Mouse (Mus musculus): ENCODE data around the gene Fbxw10. TPM values are rescaled to one million over a fixed set of nuclear protein-coding genes. Genes with fewer than 3 reads are reported as not detected.

The Fbxw10 gene
- polyA plus RNA-seq, 1 experiment from 2014 or later = 0.40 TPM

GRCm38 (mm10) chr11:62915486-62915885 is 68.6 kb downstream of the Fbxw10 start:
- 91% methylated on average over 2 of the region's 2 CpGs for WGBS
- H3K4me2 ChIP-seq (replicated peaks) = no peak overlapping the region
- no peak for ATAC-seq (ENCODE audit: low FRiP score)
- no peaks in the 10 kb centered on the region for H3K36me3 ChIP-seq
- no peak overlapping the region for H3K27ac ChIP-seq
- peaks cover 5% of the 10 kb centered on the region; the same call in 1 of the 2 replicates for H3K4me1 ChIP-seq
- no peak overlapping the region for H3K4me3 ChIP-seq
- H3K27me3 ChIP-seq = no peaks in the 10 kb centered on the region
- 0 out of 2 replicates have a peak, but pooled peaks cover 6% of the 10 kb centered on the region for H3K9me3 ChIP-seq (replicated peaks)
- no peak overlapping the region for H3K9ac ChIP-seq

GRCm38 (mm10) chr11:62916765-62917164 is 69.9 kb downstream of the Fbxw10 start:
- Histone ChIP-seq H3K36me3 (no peaks in the 10 kb centered on the region), H3K4me2 (replicated peaks) (no peak overlapping the region), H3K27ac (no peak overlapping the region), H3K9me3 (replicated peaks) (0 out of 2 replicates have a peak, but pooled peaks cover 6% of the 10 kb centered on the region), H3K27me3 (no peaks in the 10 kb centered on the region), H3K9ac (no peak overlapping the region), H3K4me1 (peaks cover 5% of the 10 kb centered on the region; the same call in 1 of the 2 replicates), H3K4me3 (no peak overlapping the region)
- ATAC-seq (ENCODE audit: low FRiP score) = no peak
- WGBS = 38% methylated on average over 2 of the region's 2 CpGs

- Histone ChIP-seq H3K9me3 (replicated peaks) (0 out of 2 replicates have a peak, but pooled peaks cover 6% of the 10 kb centered on the region), H3K27me3 (no peaks in the 10 kb centered on the region), H3K36me3 (no peaks in the 10 kb centered on the region), H3K4me1 (peaks cover 5% of the 10 kb centered on the region; the same call in 1 of the 2 replicates), H3K27ac (0 out of 2 replicates have a peak overlapping the region, but pooled peaks have one; percentile 44), H3K4me2 (replicated peaks) (peak overlapping the region; percentile 44; the same call in 1 of the 2 replicates), H3K9ac (no peak overlapping the region), H3K4me3 (no peak overlapping the region)
- WGBS = 65% methylated on average over 6 of the region's 6 CpGs
- no peak for ATAC-seq (ENCODE audit: low FRiP score)
Measured at GRCm38 (mm10) chr11:62919946-62920742, 73.3 kb downstream of the Fbxw10 start.

GRCm38 (mm10) chr11:62920743-62921050 is 73.8 kb downstream of the Fbxw10 start:
- ATAC-seq (ENCODE audit: low FRiP score) = no peak
- WGBS = 28% methylated on average over 6 of the region's 6 CpGs
- Histone ChIP-seq H3K36me3 (no peaks in the 10 kb centered on the region), H3K27me3 (no peaks in the 10 kb centered on the region), H3K9me3 (replicated peaks) (0 out of 2 replicates have a peak, but pooled peaks cover 6% of the 10 kb centered on the region), H3K4me2 (replicated peaks) (peak overlapping the region; percentile 44), H3K9ac (no peak overlapping the region), H3K4me3 (peak overlapping the region; percentile 29), H3K4me1 (peaks cover 5% of the 10 kb centered on the region; the same call in 1 of the 2 replicates), H3K27ac (0 out of 2 replicates have a peak overlapping the region, but pooled peaks have one; percentile 44)

- no peaks in the 10 kb centered on the region for H3K27me3 ChIP-seq
- no peaks in the 10 kb centered on the region for H3K36me3 ChIP-seq
- H3K4me3 ChIP-seq = peak overlapping the region; percentile 29
- peak overlapping the region; percentile 80 for H3K27ac ChIP-seq
- peak; percentile 88 for ATAC-seq (ENCODE audit: low FRiP score)
- peaks cover 5% of the 10 kb centered on the region; the same call in 1 of the 2 replicates for H3K4me1 ChIP-seq
- peak overlapping the region; percentile 44 for H3K4me2 ChIP-seq (replicated peaks)
- 27% methylated on average over 25 of the region's 25 CpGs for WGBS
- H3K9ac ChIP-seq = no peak overlapping the region
- H3K9me3 ChIP-seq (replicated peaks) = 0 out of 2 replicates have a peak, but pooled peaks cover 6% of the 10 kb centered on the region
Measured at GRCm38 (mm10) chr11:62921052-62921977, 74.4 kb downstream of the Fbxw10 start.

GRCm38 (mm10) chr11:62924091-62924761 is 77.4 kb downstream of the Fbxw10 start:
- no peak overlapping the region for H3K27ac ChIP-seq
- 86% methylated on average over 6 of the region's 6 CpGs for WGBS
- no peak overlapping the region for H3K4me2 ChIP-seq (replicated peaks)
- no peaks in the 10 kb centered on the region for H3K27me3 ChIP-seq
- H3K4me1 ChIP-seq = peaks cover 5% of the 10 kb centered on the region; the same call in 1 of the 2 replicates
- H3K4me3 ChIP-seq = no peak overlapping the region
- no peak overlapping the region for H3K9ac ChIP-seq
- ATAC-seq (ENCODE audit: low FRiP score) = no peak
- no peaks in the 10 kb centered on the region for H3K36me3 ChIP-seq
- 0 out of 2 replicates have a peak, but pooled peaks cover 4% of the 10 kb centered on the region for H3K9me3 ChIP-seq (replicated peaks)

Other genes with a start within 250 kb of the Fbxw10 start
- gene Lrrc75a, start 198.5 kb upstream of the Fbxw10 start, polyA plus RNA-seq (2016; fragmentation: Nextera tagmentation; extraction: Ambion mirVana) = 18.0 and 19.1 TPM in 2 replicates
- gene Mmgt2, start 198.4 kb upstream of the Fbxw10 start, polyA plus RNA-seq (2016; fragmentation: Nextera tagmentation; extraction: Ambion mirVana) = 34.5 and 38.7 TPM in 2 replicates
- 20.8 and 21.1 TPM in 2 replicates for gene Zfp287, start 115.2 kb upstream of the Fbxw10 start, polyA plus RNA-seq (2016; fragmentation: Nextera tagmentation; extraction: Ambion mirVana)
- not detected in 2 replicates for gene Gm10428, start 94.0 kb upstream of the Fbxw10 start, polyA plus RNA-seq (2016; fragmentation: Nextera tagmentation; extraction: Ambion mirVana)
- gene Zfp286, start 57.6 kb upstream of the Fbxw10 start, polyA plus RNA-seq (2016; fragmentation: Nextera tagmentation; extraction: Ambion mirVana) = 31.2 and 31.9 TPM in 2 replicates
- 8.0 and 9.4 TPM in 2 replicates for gene Trim16, start 26.8 kb upstream of the Fbxw10 start, polyA plus RNA-seq (2016; fragmentation: Nextera tagmentation; extraction: Ambion mirVana)
- gene Tvp23b, start 32.4 kb downstream of the Fbxw10 start, polyA plus RNA-seq (2016; fragmentation: Nextera tagmentation; extraction: Ambion mirVana) = 49.5 and 51.7 TPM in 2 replicates
- gene Cdrt4, start 104.1 kb downstream of the Fbxw10 start, polyA plus RNA-seq (2016; fragmentation: Nextera tagmentation; extraction: Ambion mirVana) = not detected in 2 replicates
- not detected in 2 replicates for gene Tekt3, start 214.6 kb downstream of the Fbxw10 start, polyA plus RNA-seq (2016; fragmentation: Nextera tagmentation; extraction: Ambion mirVana)

All from hindbrain, embryonic 12.5 days (tissue).